Mouse (Mus musculus) cerebellum, adult 2 months (tissue): ENCODE data around the gene Dnah1.

Experiments
- CTCF ChIP-seq: fragments of 200-500 bp; IDR thresholded peaks from 2 replicates; pipeline ENCODE4 v1.5.1; 2011; ENCODE audit warnings: low read depth, mild to moderate bottlenecking, control low read depth, low read length, moderate library complexity, borderline replicate concordance; ENCODE audit not compliant: insufficient read depth
- POLR2A ChIP-seq: fragments of 200-500 bp; IDR thresholded peaks from 2 replicates; pipeline ENCODE4 v1.6.1; 2011; ENCODE audit warnings: low read length, control low read depth, borderline replicate concordance; ENCODE audit not compliant: insufficient read depth

DNA sequence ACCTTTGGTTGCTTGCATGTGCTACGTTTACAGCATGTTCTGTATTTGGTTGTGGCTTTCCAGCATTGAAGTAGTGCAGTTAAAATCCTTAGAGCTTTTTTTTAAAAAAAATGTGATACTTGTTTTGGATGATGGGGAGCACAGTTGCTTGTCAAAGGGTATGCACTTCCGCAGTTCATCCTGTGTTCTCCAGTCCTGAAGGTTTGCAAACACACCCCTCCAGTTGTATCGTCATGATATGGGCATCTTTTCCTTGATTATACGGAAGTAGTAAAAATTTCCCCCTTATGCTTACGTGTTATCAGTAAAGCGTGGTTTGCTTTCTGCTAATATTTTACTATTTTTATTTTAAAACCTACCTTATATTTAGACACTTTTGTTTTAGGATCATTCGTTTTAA, 13.7 kb upstream of the Dnah1 start:
- TF ChIP-seq CTCF (no peak), POLR2A (no peak)
